In the genomic region with DNA sequence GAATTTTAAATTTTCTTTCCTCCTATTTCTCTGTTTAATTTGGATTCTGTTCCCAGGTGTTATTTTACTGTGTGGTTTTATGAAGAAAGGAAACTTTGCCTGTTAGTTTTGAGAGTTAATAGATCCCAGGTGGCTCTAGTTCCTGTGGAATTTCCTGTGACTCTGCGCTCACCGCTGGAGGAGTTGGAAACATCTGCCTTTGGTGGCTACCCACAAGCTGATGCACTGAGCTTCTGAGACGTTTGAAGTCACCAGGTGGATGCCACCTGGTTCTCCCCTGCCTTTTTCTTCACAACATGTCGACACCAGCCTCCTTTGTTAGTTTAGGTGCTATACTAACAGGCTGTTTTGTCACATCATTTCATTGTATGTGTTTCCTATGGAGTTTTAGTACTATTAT, we compare ENCODE assay signal across 13 mouse cellular contexts.
DNase-seq lines count a peak whose midpoint lies in the region; ATAC-seq lines count a peak whose summit lies in the region.
"Had no signal": no experiment of that assay in that cellular context is flagged by ENCODE, and none has a peak within 500 bp of the region (broad histone marks: within the 10 kb centered on the region; RNA-seq: fewer than 3 reads in every experiment).

No protein-coding gene starts in this region.

- H3K4me1 ChIP-seq in embryonic facial prominence, embryonic 10.5 days = peaks cover 10% of the 10 kb centered on the region
- peaks cover 15% of the 10 kb centered on the region for H3K4me1 ChIP-seq in limb, embryonic 13.5 days
- H3K4me1 ChIP-seq in midbrain, embryonic 15.5 days = no peaks in the 10 kb centered on the region
- H3K4me1 ChIP-seq: heart, embryonic 13.5 days had no signal

- no peaks in the 10 kb centered on the region; the same call in 1 of the 2 replicates for H3K36me3 ChIP-seq in embryonic facial prominence, embryonic 10.5 days (replicated peaks)
- H3K36me3 ChIP-seq in limb, embryonic 13.5 days = peaks cover 3% of the 10 kb centered on the region; the same call in 1 of the 2 replicates
- H3K36me3 ChIP-seq in midbrain, embryonic 15.5 days (replicated peaks) = no peaks in the 10 kb centered on the region

- no peak overlapping the region for H3K9ac ChIP-seq in limb, embryonic 13.5 days
- H3K9ac ChIP-seq in midbrain, embryonic 15.5 days = no peak overlapping the region
- H3K9ac ChIP-seq: forebrain, postnatal 0 days; heart, embryonic 13.5 days had no signal

- no peak overlapping the region for H3K27ac ChIP-seq in embryonic facial prominence, embryonic 10.5 days (replicated peaks)
- no peak overlapping the region; the same call in 1 of the 2 replicates for H3K27ac ChIP-seq in limb, embryonic 13.5 days
- no peak overlapping the region for H3K27ac ChIP-seq in midbrain, embryonic 15.5 days
- H3K27ac ChIP-seq: heart, embryonic 13.5 days had no signal

- no peak overlapping the region for H3K4me2 ChIP-seq in limb, embryonic 13.5 days (replicated peaks)
- H3K4me2 ChIP-seq in midbrain, embryonic 15.5 days = no peak overlapping the region
- H3K4me2 ChIP-seq: heart, embryonic 13.5 days; liver, embryonic 11.5 days had no signal

- 38% methylated on average over 4 of the region's 4 CpGs for WGBS in embryonic facial prominence, embryonic 10.5 days
- 8% methylated on average over 4 of the region's 4 CpGs for WGBS in limb, embryonic 13.5 days
- 78% methylated on average over 4 of the region's 4 CpGs for WGBS in midbrain, embryonic 15.5 days

- DNase-seq in embryo, embryonic 10.5 days (ENCODE audit: low spot score) = peak; percentile 70
- DNase-seq in embryonic facial prominence, embryonic 10.5 days (ENCODE audit: low spot score) = peak; percentile 67
- DNase-seq in thymus, postnatal 25 days = peak; percentile 64
- DNase-seq in adrenal gland, adult 2 months = no peak
- DNase-seq: forebrain, postnatal 0 days; kidney, adult 11 months; kidney, postnatal 14 days had no signal

- ATAC-seq in limb, embryonic 13.5 days (ENCODE audit: low FRiP score, low read depth) = peak; percentile 92
- no peak for ATAC-seq in CD4-positive, CD25-positive, alpha-beta regulatory T cell, adult 4 months
- ATAC-seq in midbrain, embryonic 15.5 days (replicated peaks) = no peak
- ATAC-seq: forebrain, postnatal 0 days; Patski had no signal

- H3K9me3 ChIP-seq in embryonic facial prominence, embryonic 10.5 days = no peaks in the 10 kb centered on the region
- no peaks in the 10 kb centered on the region for H3K9me3 ChIP-seq in limb, embryonic 13.5 days
- H3K9me3 ChIP-seq in midbrain, embryonic 15.5 days = no peaks in the 10 kb centered on the region
- H3K9me3 ChIP-seq: heart, embryonic 13.5 days had no signal

- H3K27me3 ChIP-seq in embryonic facial prominence, embryonic 10.5 days (replicated peaks; ENCODE audit: low read depth, poor library complexity, severe bottlenecking) = no peaks in the 10 kb centered on the region
- H3K27me3 ChIP-seq in limb, embryonic 13.5 days = no peaks in the 10 kb centered on the region
- H3K27me3 ChIP-seq in midbrain, embryonic 15.5 days (replicated peaks) = no peaks in the 10 kb centered on the region
- H3K27me3 ChIP-seq: heart, embryonic 13.5 days; Patski had no signal

- no peak overlapping the region for H3K4me3 ChIP-seq in embryonic facial prominence, embryonic 10.5 days
- H3K4me3 ChIP-seq in limb, embryonic 13.5 days = no peak overlapping the region
- no peak overlapping the region for H3K4me3 ChIP-seq in midbrain, embryonic 15.5 days
- H3K4me3 ChIP-seq: heart, embryonic 13.5 days had no signal
